25 mouse cellular contexts compared by ENCODE assay signal in genomic region chrX:101162532-101162931, GRCm38 (mm10). TPM values are rescaled to one million over a fixed set of nuclear protein-coding genes. Genes with fewer than 3 reads are reported as not detected.
DNase-seq lines count a peak whose midpoint lies in the region; ATAC-seq lines count a peak whose summit lies in the region.
"Had no signal": no experiment of that assay in that cellular context is flagged by ENCODE, and none has a peak within 500 bp of the region (broad histone marks: within the 10 kb centered on the region; RNA-seq: fewer than 3 reads in every experiment).

No protein-coding gene starts in this region.

- no peaks in the 10 kb centered on the region for H3K9me3 ChIP-seq in forebrain, embryonic 12.5 days
- H3K9me3 ChIP-seq: embryonic facial prominence, embryonic 15.5 days; heart, embryonic 12.5 days; hindbrain, embryonic 10.5 days; lung, embryonic 15.5 days; midbrain, embryonic 10.5 days; stomach, embryonic 15.5 days had no signal

- H3K9ac ChIP-seq in forebrain, embryonic 12.5 days: no peak overlapping the region
- H3K9ac ChIP-seq: embryonic facial prominence, embryonic 15.5 days; heart, embryonic 12.5 days; liver, embryonic 14.5 days; lung, embryonic 15.5 days; stomach, embryonic 15.5 days had no signal

- H3K27ac ChIP-seq in forebrain, embryonic 12.5 days: no peak overlapping the region
- H3K27ac ChIP-seq: embryonic facial prominence, embryonic 15.5 days; hindbrain, embryonic 10.5 days; hindbrain, postnatal 0 days; liver, embryonic 14.5 days; lung, embryonic 15.5 days; midbrain, embryonic 10.5 days; stomach, embryonic 15.5 days had no signal

- DNase-seq in adrenal gland, postnatal 14 days: peak; percentile 14
- DNase-seq in adrenal gland, adult 18-20 months (ENCODE audit: low spot score in 2 of 2): no peak
- DNase-seq in cerebellum, adult 11-12 months: peak; percentile 58
- DNase-seq in cerebellum, postnatal 10 days: peak; percentile 8 to 25
- no peak for DNase-seq in layer of hippocampus, adult 18-20 months (ENCODE audit: low spot score in 2 of 2)
- DNase-seq in right cerebral cortex, adult 18-20 months: no peak
- DNase-seq: adrenal gland, adult 2 months; heart, postnatal 10 days; kidney, postnatal 36 days; lung, postnatal 4 days; right cerebral cortex, postnatal 4 days had no signal

- no peak overlapping the region for H3K4me3 ChIP-seq in forebrain, embryonic 12.5 days (replicated peaks)
- H3K4me3 ChIP-seq: embryonic facial prominence, embryonic 15.5 days; heart, embryonic 12.5 days; hindbrain, embryonic 10.5 days; lung, embryonic 15.5 days; midbrain, embryonic 10.5 days; myocyte; stomach, embryonic 15.5 days had no signal

- no peak overlapping the region for H3K4me2 ChIP-seq in forebrain, embryonic 12.5 days
- H3K4me2 ChIP-seq: embryonic facial prominence, embryonic 15.5 days; heart, embryonic 12.5 days; lung, embryonic 15.5 days; stomach, embryonic 15.5 days had no signal

- peaks cover 5% of the 10 kb centered on the region; the same call in 1 of the 2 replicates for H3K27me3 ChIP-seq in forebrain, embryonic 12.5 days
- H3K27me3 ChIP-seq: embryonic facial prominence, embryonic 15.5 days; heart, embryonic 12.5 days; stomach, embryonic 15.5 days had no signal

- no peaks in the 10 kb centered on the region for H3K4me1 ChIP-seq in forebrain, embryonic 12.5 days
- H3K4me1 ChIP-seq: embryonic facial prominence, embryonic 15.5 days; heart, embryonic 12.5 days; hindbrain, embryonic 10.5 days; lung, embryonic 15.5 days; midbrain, embryonic 10.5 days; stomach, embryonic 15.5 days had no signal

- WGBS in forebrain, embryonic 12.5 days: 86% methylated on average over 3 of the region's 3 CpGs

- no peaks in the 10 kb centered on the region for H3K36me3 ChIP-seq in forebrain, embryonic 12.5 days (replicated peaks)
- H3K36me3 ChIP-seq: embryonic facial prominence, embryonic 15.5 days; heart, embryonic 12.5 days; hindbrain, embryonic 10.5 days; lung, embryonic 15.5 days; midbrain, embryonic 10.5 days; stomach, embryonic 15.5 days had no signal

- ATAC-seq in megakaryocyte progenitor cell, adult 5-6 weeks (replicated peaks; ENCODE audit: poor library complexity): peak; percentile 48
- ATAC-seq in forebrain, embryonic 12.5 days (ENCODE audit: low FRiP score): no peak
- ATAC-seq: forebrain, embryonic 16.5 days; hindbrain, postnatal 0 days; intestine, embryonic 16.5 days; midbrain, embryonic 16.5 days had no signal

RNA-seq across cellular contexts. Expression of gene Snx12, which starts 59.8 kb away (rescaled TPM):
- 41.6 and 44.9 TPM in 2 replicates for total RNA-seq in adrenal gland, postnatal 14 days (2021)
- total RNA-seq in adrenal gland, adult 18-20 months (2021): 10 to 100 TPM; 53.7 to 54.1 TPM
- 39.8 and 40.7 TPM in 2 replicates for total RNA-seq in megakaryocyte progenitor cell, adult 5-6 weeks (2015)
- 50.9 and 56.9 TPM in 2 replicates for total RNA-seq in megakaryocyte progenitor cell, adult 5-6 weeks (2017)
- 57.3 and 64.6 TPM in 2 replicates for polyA plus RNA-seq in forebrain, embryonic 12.5 days (2016; fragmentation: Nextera tagmentation; extraction: Ambion mirVana)
- total RNA-seq in layer of hippocampus, adult 18-20 months (2021): 10 to 100 TPM; 91.6 to 93.0 TPM

Comparison
In these comparisons a context has a peak if more than half of its experiments do, and no peak if none do; other contexts are left out.
1. DNase-seq: peak in adrenal gland, postnatal 14 days (single experiment), cerebellum, adult 11-12 months (single experiment) and cerebellum, postnatal 10 days (2 of 2); none in adrenal gland, adult 18-20 months (0 of 2), layer of hippocampus, adult 18-20 months (0 of 2) and right cerebral cortex, adult 18-20 months (single experiment).